Mouse (Mus musculus) CD4-positive helper T cell, adult 2 months (primary cell): Measurements from ENCODE around the gene Phospho1.

Experiments
- DNase-seq: peaks from one replicate; pipeline ENCODE4 v3.0.0-alpha.2; 2012; ENCODE audit warnings: low read depth, missing footprints, low spot score

Phospho1 gene

DNA sequence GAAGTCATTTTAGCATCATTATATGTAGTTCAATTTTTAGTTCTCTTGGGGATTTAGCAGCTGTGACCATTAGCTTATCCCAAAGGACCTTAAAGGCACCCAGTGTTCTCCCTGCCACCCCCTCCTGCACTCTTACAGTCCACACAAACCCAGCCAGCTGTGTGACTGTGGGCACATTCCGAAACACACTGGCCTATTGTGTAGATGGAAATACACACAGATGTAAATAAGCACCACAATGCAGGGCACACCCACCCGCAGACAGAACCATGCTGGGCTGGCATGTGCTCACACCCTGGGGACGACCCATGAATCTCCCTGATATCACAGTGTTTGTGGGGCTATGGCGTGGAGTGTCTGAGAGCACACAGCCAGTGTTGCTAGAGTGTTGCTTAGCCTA is 12.1 kb upstream of the Phospho1 start:
- no peak for DNase-seq

DNA sequence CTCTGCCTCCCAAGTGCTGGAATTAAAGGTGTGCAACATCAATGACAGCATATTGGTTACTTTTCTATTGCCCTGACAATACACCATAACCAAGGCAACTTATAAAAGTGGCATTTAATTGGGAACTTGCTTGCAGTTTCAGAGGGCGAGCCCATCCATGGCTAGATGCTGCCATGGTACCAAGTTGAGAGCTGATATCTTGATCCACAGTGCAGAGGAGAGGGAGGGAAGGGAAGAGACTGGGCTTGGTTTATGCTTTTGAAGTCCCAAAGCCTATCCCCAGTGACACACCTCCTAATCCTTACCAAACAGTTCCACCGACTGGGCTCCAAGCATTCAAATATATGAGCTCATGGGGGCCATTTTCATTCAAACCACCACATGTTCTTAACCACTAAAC is 10.2 kb upstream of the Phospho1 start:
- DNase-seq, result no peak

DNA sequence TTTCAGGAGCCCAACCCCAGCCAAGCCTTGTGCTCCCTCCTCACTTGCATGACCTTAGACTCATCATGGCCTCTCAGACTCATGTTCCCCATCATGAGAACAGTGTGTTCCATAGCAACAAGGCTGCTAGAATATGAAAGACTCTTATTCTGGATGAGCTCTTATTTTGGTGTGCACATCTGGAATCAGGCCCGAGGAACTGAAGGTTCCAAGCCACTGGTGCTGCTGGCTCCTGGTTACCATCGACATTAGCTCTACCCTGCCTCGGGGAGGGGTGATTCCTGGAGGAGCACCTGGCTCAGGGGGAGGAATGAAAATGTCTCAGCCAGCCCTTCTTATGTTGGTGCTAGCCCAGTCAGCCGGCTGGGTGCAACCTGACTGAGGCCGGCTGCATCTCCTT is 9.4 kb upstream of the Phospho1 start:
- no peak for DNase-seq

DNA sequence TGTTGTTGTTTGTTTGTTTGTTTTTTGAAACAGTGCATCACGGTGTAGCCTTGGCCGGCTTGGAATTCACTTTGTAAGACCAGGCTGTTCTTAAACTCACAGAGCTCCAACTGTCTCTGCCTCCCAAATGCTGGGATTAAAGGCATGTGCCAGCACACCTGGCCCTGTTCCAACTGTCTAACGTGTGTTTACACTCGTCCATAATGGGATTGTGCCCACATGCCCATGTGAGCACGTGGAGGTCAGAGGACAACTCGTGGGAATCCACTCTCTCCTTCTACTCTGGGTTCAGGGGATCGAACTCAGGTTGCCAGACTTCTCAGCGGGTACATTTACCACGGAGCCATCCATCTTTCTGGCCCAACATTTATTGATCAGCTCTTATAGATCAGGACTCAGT is 8.9 kb upstream of the Phospho1 start:
- no peak for DNase-seq

DNA sequence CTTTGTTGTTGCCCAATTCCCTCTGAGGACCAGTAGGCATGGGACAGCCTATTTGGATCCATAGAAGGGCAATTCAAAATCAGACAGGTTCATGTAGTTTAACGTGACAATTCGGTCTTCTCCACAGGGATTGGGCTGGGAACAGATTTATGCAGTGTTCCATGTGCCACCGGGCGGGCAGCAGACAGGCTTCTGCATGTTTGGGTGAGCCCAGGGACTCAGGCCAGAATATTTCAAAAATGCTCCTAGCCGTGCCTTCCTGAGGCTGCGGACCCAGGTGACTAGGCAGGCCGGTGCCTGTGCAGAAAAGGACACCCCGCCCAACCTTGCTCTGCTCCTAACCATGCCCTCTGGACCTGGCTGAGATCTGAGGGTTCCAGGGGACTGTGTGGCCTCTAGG is 5.2 kb upstream of the Phospho1 start:
- DNase-seq, result no peak

DNA sequence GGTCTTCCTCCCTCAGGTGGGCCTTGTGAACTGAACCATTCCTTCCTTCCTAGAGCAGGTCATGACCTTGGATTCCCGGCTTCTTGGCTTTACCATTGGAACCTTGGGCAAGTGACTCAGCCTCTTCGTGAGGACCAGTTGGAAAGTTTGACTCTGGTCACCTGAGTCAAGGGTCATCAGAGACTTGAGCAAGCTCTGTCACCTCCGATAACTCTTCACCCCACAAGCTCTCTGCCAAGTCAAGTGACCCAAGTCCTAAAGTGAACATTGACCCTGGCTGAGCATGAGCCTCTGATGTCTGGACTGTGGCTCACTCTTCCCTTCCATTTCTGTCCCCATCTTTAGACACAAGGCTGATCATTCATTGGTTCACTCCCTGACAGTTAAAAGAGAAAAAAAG is 2.8 kb upstream of the Phospho1 start:
- DNase-seq, result no peak

DNA sequence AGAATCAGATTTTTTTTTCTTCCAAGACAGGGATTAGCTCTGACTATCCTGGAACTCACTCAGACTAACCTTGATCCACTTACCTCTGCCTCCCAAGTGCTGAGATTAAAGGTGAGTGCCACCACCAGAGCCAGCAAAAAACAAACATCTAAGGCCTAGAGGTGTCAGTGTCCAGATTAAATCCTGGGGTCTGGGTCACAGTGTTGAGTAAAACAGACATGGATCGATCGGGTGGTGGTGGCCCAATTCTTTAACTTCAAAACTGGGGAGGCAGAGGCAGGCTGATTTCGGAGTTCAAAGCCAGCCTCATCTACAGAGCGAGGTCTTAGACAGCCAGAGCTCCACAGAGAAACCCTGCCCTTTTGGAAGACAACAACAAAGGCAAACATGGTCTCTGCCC is 1.9 kb upstream of the Phospho1 start:
- DNase-seq, result no peak

DNA sequence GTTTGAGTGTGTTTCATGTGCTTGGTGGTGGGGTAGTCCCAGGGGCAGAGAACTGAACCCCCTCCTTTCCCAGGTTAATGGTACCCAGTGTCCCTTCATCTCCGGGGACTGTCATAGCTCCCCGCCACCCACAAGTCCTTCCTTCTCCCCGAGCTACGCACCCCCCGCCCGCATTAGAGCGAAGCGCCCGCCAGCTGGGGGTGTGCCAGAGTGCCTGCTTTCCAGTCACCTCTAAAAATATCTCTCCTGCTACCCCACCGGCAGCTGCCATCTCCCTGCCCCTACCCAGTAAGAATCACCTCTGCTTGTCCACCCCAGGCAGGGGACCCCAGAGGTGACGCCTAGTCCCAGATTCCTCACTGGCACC is 561 bp downstream of the Phospho1 start:
- peak; percentile 45 for DNase-seq

DNA sequence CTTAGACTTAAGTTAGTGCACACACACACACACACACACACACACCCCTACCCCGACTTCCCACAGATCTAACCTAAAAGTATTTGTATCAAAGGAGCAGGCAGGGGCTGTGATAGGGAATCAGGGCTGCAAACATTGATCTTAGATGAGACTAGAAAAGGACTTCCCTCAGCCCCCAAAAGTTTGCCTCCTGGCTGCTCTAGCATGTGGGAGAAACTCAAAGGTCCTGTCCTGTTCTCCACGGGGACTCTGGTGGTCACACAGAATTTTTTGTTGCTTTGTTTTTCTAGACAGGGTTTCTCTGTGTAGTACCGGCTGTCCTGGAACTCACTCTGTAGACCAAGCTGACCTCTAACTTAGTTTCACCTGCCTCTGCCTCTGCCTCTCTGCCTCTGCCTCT is 1.3 kb downstream of the Phospho1 start:
- DNase-seq, result no peak

DNA sequence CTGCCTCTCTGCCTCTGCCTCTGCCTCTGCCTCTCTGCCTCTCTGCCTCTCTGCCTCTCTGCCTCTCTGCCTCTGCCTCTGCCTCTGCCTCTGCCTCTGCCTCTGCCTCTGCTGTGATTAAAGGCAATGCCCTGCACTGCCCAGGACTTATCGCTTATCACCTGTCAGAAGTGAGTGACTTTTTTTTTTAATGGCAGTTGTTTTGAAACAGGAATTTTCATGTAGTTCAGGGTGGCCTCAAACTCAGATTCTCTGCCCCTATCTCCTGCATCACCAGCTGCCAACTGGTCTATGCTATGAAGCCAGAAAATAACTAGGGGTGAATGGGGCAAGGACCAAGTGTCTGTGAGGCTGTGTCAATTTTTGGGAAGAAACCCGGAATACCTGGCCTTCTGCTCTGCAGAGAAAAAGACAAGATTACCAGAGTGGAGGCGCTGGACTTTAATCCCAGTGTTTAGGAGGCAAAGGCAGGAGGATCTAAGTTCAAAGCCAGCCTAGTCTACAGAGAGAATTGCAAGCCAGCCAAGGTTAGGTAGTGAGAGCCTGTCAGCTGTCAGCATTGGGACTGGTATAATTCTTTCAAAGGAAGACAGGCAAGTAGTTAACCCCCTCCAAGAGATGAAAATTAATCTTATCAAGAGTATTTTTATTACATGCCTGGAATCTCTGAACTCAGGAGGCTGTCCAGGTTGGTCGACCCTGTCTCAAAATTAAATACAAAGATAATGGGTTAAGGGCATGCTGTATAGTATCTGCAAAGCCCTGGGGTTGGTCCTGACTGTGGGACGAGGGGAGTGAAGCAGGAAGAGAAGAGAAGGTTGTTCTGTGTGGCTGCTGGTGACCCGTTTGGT is 2.2 kb downstream of the Phospho1 start:
- no peak for DNase-seq

DNA sequence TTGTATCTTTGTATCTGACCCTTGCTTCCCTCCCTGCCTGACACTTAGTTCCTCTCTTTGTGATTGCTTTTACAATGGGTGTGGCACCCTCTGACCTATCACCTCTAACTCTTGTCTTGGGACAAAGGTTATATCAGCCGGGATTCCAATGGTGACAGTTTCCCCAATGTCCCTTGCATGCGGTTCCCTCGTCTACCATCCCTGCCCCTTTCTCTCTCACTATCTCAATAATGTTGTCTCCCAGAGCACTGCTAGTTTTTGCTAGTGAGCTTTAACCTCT is 2.8 kb downstream of the Phospho1 start:
- DNase-seq, result no peak

DNA sequence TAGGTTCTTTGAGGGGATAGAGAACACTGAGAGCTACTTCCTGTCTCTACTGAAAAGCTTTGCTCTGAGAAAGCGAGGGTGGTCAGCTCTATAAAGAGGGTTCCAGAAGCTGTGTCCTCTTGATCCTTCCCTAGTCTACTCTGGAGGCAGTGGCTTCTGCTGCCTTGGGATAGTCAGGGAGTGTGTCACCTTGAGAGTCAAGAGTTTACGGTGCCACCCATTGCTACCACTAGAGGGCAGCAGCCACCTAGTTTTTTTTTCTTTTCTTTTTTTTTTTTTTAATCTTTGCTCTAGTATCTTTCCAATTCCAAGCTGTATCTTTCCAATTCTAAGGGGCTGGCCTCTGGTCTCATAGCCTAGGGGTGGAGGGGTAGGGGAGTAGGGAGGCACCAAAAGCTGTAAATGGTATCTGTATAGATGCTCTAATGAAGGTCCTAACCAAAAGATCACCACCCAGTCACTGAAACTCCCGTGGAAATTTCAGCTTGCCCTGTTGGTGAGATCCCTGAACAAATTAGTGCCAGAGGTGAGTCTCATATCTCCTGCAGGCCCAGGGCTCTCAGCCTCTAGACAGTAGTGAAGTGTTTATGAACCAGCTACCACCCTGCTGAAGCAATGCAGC is 3.3 kb downstream of the Phospho1 start:
- peak; percentile 73 for DNase-seq

DNA sequence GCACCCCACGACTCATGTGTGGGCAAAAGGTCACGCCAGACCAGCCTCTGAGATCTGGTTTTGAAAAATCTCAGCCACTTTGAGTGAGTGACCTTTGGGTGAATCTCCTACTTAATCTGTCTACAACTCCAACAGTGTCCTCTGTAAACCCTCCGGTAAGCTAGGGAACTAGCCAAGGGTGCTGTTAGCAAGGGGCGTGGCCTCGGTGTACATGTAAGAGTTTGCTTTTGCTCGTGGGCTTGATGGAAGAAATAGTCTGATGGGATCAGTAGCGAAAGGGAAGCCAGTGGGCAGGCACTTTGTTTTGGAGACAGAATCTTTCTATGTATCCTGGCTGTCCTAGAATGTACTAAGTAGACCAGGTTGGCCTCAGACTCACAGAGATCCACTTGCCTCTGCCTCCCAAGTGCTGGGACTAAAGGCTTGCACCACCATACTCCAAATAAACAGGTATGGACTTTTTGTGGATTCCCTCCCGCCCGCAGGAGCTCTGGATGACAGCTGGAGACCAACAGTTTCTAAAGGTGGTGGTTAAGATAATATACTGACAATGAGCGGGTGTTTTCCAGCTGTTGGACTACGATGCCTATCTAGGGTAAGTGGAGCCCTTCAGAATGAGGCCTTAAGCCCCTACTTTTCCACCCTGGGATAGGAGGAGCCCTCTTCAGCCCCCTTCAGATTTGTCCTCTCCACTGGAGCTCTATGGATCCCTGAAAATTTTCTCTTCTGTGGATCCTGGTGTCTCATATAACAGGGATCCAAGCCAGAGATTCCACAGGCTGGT is 4.1 kb downstream of the Phospho1 start:
- no peak for DNase-seq

DNA sequence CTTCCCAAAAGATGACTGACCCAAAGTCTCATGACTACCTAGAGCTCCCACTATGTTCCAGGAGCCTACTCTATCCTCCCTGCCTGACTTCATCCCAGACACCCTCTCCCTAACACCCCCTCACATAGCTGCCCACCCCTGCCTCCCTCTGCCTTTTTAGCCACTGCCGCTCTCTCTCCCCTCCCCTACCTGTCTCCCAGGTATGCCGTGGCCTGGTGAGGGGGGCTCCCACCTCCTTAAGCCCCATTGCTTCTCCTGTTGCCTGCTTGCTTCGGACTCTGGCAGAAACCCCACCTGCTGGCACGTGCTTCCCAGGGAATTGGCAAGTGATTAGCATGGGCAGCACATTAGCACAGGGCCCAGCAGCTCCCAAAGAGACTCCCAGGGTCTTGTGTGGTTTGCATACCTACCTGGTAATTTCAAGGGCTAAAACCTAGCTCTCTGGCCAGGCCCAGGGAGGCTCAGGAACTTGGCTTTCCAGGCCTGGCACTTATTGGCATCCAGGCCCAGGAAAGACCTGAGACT is 5.3 kb downstream of the Phospho1 start:
- no peak for DNase-seq

DNA sequence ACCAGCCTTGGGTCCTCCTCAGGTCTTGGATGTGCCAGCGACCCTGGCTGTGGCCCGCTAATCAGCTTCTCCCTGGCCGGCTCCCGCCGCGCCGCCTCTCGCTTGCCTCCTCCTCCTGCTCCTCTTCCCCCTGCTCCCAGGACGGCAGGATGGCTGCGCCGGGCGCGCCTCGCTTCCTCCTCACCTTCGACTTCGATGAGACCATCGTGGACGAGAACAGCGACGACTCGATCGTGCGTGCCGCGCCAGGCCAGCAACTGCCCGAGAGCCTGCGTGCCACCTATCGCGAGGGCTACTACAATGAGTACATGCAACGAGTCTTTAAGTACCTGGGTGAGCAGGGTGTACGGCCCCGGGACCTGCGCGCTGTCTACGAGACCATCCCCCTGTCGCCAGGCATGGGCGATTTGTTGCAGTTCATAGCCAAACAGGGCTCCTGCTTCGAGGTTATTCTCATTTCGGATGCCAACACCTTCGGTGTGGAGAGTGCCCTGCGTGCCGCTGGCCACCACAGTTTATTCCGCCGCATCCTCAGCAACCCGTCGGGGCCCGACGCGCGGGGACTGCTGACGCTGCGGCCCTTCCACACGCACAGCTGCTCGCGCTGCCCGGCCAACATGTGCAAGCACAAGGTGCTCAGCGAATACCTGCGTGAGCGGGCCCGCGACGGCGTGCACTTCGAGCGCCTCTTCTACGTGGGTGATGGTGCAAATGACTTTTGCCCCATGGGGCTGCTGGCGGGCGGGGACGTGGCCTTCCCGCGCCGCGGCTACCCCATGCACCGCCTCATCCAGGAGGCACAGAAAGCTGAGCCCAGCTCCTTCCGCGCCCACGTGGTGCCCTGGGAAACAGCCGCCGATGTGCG is 6.3 kb downstream of the Phospho1 start:
- peak; percentile 46 for DNase-seq

DNA sequence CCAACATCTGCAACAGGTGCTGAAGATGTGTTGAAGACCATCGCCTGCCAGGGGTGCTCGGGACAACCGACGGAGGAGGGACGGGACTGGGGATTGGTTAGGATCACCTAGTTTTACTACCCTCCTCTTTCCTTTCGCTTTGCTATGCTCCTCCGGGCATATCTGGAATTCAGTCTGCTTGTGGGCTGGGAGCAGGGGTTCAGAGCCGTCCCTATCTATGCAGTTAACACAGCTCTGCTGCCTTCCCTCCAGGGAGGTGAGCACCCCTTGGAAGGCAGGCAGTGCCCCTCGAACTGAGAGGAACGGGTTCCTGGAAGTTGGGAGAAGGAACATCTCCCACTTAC is 6.9 kb downstream of the Phospho1 start:
- DNase-seq, result no peak

DNA sequence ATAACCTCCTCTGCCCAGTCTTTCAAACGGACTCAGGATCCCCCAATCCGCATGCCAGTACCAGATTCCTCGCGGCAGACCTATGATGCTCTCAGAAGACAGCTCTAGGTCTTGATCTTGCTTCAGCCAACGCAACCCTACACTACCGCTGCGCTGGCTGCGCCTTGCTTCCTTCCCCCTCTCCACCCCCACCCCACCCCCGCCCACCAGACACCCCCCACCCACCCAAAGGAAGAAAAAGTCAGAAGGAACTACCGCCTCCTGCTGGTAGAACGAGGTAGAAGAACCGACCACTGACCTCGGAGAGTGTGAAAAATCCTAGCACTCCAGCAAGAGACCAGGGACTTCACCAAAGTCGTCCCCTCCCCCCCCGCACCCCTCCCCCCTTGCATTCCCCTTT is 7.3 kb downstream of the Phospho1 start:
- DNase-seq, result peak; percentile 39

DNA sequence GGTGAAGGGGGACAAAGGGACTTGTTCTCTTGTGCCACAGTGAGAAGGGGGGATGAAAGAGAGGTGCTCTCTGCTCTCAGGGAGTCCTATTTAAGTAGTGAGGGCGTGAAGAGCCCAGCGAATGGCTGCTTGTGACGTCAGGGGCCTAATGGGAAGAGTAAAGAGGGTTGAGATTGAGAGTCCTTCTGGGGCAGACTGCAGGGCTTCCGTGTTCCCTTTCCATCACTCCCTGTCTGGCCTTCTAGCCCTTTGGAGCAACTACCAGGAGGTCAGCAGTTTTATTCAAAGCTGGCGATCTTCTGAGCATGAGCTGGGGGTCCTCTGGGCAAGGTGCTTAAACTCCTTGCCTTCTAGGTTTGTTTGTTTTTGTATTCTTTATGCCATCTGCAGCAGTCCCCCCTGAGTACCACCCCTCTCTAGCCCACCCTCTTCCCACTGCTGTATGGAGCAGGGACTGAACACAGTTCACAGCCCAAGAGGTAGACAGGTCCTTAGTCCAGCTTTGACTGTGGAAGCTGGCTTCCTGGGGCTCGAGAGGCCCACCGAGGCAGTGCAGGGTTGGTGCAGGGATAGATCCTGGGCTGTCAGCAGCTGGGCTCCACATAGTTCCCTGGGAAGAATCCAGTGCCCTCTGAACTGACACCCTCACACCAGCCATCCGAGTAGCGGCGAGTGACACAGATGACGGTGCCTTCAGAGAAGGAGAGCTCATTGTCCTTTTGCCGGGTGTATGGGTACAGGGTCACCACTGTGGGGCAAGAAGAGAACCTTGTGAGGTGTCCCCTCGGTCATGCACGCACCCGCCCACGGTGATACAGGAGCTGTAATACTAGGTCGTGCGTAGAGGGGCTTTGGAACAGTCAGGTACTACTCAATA is 8.1 kb downstream of the Phospho1 start:
- DNase-seq, result no peak

DNA sequence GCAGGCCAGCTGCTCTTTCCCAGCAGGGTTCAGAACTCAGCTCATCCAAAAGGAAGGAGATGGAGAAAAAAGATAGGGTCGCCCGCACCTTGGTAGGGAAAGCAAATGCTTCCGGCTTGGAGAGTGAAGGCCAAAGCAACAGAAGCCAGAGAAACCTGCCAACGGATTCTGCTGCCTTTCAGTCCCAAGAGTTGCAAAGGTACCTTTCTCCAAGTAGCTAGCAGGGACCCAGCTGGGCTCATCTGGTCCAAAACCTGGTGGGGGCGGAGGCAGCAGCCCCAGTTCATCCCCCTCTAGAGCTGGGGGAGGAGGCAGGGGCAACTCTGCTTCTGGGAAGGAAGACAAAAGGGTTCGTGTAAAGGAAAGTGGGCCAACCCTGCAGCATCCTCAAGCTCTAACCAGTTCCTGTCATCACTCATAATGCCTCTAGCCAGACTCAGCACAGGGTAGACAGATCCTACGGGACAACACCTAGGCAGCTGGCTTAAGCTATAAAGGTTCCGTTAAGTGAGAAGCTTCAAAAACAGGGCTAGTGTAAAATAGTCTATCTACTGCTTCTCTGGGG is 8.8 kb downstream of the Phospho1 start:
- DNase-seq, result no peak

DNA sequence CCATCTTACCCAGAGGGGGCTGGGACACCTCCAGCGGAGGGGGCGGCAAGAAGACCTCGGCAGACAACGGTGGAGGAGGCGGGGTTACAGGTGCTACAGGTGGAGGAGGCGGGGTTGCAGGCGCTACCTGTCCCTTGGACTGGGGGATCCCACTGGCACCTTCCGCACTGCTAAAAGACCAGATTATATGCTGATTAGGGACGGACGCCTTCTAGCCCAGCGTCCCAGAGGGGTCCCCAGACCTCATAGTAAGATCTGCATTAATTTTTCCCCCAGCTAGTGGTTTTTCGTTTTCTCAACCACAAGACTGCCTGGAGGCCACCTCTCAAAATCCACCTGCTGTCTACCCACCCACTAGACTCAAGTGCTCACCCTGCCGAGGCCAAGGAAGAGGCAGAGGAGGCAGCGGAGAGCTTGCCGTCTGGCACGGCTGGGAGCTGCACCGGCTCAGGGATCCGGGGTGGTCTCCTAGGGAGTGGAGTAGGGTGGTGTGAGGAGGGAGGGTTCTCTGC is 9.4 kb downstream of the Phospho1 start:
- no peak for DNase-seq
